Mouse (Mus musculus): ENCODE data around the gene Susd6. TPM values are rescaled to one million over a fixed set of nuclear protein-coding genes. Genes with fewer than 3 reads are reported as not detected.

Susd6 gene
- polyA plus RNA-seq, 1 experiment from 2014 or later: 18.6 TPM

DNA sequence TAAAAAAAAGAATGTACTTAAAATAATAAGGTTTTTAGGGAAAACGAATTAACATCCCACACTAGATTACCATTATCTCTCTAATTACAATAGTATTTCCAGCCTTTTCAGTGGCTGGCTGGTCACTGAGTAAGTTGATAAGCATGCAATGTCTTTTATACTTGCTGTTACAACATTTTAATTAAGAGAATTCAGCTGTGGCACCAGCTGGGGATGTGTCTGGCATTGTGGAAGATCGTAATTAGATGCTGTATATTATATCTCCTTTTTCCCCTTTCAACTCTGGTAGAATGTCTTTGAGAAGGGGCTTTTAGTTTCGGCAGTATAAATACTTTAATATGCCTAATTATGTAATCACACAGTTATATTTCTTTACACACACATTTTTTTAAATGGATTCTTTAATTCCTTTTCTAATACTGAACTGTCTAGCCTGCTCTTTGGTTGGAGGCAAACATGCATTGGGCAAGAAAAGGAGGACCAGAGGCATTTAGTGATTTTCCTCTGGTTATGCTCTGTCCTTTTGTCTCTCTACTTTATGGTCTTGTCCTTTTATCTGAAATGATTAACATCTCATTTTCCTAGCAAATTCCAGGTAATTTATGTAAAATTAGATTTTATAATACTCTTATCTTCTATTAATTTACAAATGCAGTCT lies 67.5 kb downstream of the Susd6 start:
- Histone ChIP-seq H3K27me3 (no peaks in the 10 kb centered on the region), H3K9me3 (replicated peaks) (no peaks in the 10 kb centered on the region), H3K9ac (no peak overlapping the region), H3K36me3 (no peaks in the 10 kb centered on the region), H3K27ac (replicated peaks) (no peak overlapping the region), H3K4me3 (replicated peaks) (no peak overlapping the region), H3K4me1 (0 out of 2 replicates have a peak, but pooled peaks cover 6% of the 10 kb centered on the region), H3K4me2 (replicated peaks) (no peak overlapping the region)
- ATAC-seq (ENCODE audit: insufficient number of reproducible peaks, low FRiP score, low TSS enrichment, low read depth): no peak
- WGBS: 59% methylated on average over 3 of the region's 3 CpGs

DNA sequence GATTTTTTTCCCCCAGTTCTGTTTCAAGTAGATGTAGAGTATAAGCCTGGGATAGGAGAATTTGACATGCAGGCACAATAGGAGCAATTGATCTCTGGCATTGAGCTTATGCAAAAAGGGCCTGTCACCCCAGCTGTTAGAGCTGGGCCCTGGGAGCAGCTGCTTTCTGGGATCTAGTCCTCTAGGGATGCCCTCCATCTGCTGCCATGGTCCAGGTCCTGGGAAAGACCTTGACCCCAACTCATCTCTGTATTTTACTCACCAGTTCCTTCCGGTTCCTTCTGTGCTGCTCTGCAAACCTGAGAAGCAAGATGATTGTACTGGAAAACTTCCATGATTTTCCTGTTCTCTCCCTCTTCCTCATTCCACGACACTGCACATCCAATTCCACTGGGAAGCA lies 68.0 kb downstream of the Susd6 start:
- Histone ChIP-seq H3K4me1 (0 out of 2 replicates have a peak, but pooled peaks cover 6% of the 10 kb centered on the region), H3K27ac (replicated peaks) (no peak overlapping the region), H3K4me2 (replicated peaks) (no peak overlapping the region), H3K36me3 (0 out of 2 replicates have a peak, but pooled peaks cover under 1% of the 10 kb centered on the region), H3K4me3 (replicated peaks) (no peak overlapping the region), H3K9me3 (replicated peaks) (no peaks in the 10 kb centered on the region), H3K9ac (no peak overlapping the region), H3K27me3 (no peaks in the 10 kb centered on the region)
- no peak for ATAC-seq (ENCODE audit: insufficient number of reproducible peaks, low FRiP score, low TSS enrichment, low read depth)
- WGBS: 73% methylated on average over 2 of the region's 2 CpGs

DNA sequence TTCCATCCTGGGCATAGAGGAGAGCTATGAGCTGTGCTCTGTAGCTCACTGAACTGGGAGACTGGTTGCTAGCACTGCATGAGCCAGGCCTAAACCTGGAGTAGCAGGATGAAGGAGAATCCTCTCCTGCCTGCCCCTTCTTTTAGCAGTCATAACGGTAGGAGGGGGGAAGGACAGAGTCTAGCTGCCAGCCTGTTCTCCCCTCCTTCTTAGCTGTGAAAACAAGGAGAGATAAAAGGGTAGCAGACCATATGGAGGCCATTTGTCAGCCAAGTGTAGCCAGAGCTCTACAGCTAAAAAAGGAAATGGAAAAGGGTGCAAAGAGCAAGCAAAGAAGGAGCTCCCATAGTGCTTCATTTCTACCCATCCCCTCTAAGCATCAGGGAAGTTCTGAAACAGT lies 71.6 kb downstream of the Susd6 start:
- 0 out of 2 replicates have a peak, but pooled peaks cover 4% of the 10 kb centered on the region for H3K36me3 ChIP-seq
- no peak overlapping the region for H3K4me2 ChIP-seq (replicated peaks)
- H3K4me1 ChIP-seq: no peaks in the 10 kb centered on the region
- ATAC-seq (ENCODE audit: insufficient number of reproducible peaks, low FRiP score, low TSS enrichment, low read depth): no peak
- no peaks in the 10 kb centered on the region for H3K27me3 ChIP-seq
- 24% methylated on average over 1 of the region's 1 CpGs for WGBS
- H3K27ac ChIP-seq (replicated peaks): no peak overlapping the region
- H3K9ac ChIP-seq: no peak overlapping the region
- H3K9me3 ChIP-seq (replicated peaks): no peaks in the 10 kb centered on the region
- H3K4me3 ChIP-seq (replicated peaks): no peak overlapping the region

DNA sequence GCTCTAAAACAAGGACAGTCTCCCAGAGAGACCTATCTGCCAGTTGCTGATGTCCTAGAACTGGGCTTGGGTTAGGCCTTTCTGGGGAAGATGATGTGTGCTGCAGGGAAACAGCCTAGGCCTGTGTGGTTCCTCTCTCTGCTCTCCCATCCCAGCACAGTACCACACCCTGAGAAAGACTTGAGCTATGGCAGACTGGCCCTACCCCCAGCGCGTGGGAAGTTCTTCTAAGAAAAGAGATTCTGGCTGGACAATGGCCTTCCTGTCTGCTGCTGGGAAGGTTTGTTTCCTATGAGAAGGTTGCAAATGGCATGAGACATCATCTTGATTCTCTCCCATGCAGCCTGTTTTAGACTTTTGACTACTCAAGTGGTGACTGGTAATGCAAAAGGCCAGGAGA lies 73.1 kb downstream of the Susd6 start:
- no peak overlapping the region for H3K4me2 ChIP-seq (replicated peaks)
- H3K9ac ChIP-seq: no peak overlapping the region
- H3K36me3 ChIP-seq: 0 out of 2 replicates have a peak, but pooled peaks cover 4% of the 10 kb centered on the region
- ATAC-seq (ENCODE audit: insufficient number of reproducible peaks, low FRiP score, low TSS enrichment, low read depth): no peak
- H3K27ac ChIP-seq (replicated peaks): no peak overlapping the region
- H3K4me1 ChIP-seq: no peaks in the 10 kb centered on the region
- no peaks in the 10 kb centered on the region for H3K9me3 ChIP-seq (replicated peaks)
- H3K27me3 ChIP-seq: no peaks in the 10 kb centered on the region
- 58% methylated on average over 2 of the region's 2 CpGs for WGBS
- no peak overlapping the region for H3K4me3 ChIP-seq (replicated peaks)

DNA sequence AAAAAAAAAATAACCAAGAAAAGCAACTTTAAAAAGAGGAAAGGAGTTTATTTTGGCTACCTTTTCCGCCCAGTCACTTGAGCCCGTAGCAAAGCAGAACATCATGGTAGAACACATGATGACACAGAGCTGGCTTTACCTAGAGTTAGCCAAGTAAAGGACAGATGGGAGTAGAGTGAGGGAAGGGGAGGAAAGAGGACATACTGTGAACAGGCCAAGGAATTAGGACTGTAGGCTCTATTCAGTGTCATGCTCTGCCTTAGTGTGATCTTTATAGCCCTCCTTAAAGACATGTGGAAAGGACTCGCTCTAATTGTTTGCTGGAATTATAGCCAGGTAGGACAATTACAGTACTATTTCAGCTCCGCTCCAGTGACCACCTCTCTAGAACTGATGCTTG lies 74.9 kb downstream of the Susd6 start:
- H3K9me3 ChIP-seq (replicated peaks): no peaks in the 10 kb centered on the region
- peaks cover 14% of the 10 kb centered on the region for H3K36me3 ChIP-seq
- H3K4me1 ChIP-seq: no peaks in the 10 kb centered on the region
- no peak overlapping the region for H3K4me3 ChIP-seq (replicated peaks)
- H3K27me3 ChIP-seq: no peaks in the 10 kb centered on the region
- H3K9ac ChIP-seq: no peak overlapping the region
- ATAC-seq (ENCODE audit: insufficient number of reproducible peaks, low FRiP score, low TSS enrichment, low read depth): no peak
- 91% methylated on average over 4 of the region's 4 CpGs for WGBS
- H3K27ac ChIP-seq (replicated peaks): no peak overlapping the region
- no peak overlapping the region for H3K4me2 ChIP-seq (replicated peaks)

DNA sequence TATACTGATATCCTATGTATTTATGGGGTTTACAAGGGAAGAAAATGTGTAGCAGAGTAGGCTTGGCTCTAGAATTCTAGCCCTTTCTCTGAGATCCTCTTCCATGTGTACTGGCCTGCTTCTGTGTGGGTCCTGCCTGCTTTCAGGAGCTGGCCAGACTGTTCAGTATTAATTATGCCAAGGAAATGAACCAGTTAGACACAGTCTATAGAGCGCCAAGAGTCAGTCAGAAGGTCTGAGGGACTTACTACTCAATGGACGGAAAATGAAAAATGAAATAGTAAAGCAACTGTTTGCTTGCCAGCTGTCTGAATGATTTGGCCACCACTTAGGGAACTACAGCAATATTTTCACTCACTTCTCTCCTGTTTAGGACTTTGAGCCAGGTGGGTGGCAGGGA lies 75.7 kb downstream of the Susd6 start:
- H3K4me2 ChIP-seq (replicated peaks): no peak overlapping the region
- no peaks in the 10 kb centered on the region for H3K27me3 ChIP-seq
- H3K9ac ChIP-seq: no peak overlapping the region
- 91% methylated on average over 2 of the region's 2 CpGs for WGBS
- peaks cover 21% of the 10 kb centered on the region for H3K36me3 ChIP-seq
- H3K4me1 ChIP-seq: no peaks in the 10 kb centered on the region
- H3K27ac ChIP-seq (replicated peaks): no peak overlapping the region
- no peaks in the 10 kb centered on the region for H3K9me3 ChIP-seq (replicated peaks)
- no peak for ATAC-seq (ENCODE audit: insufficient number of reproducible peaks, low FRiP score, low TSS enrichment, low read depth)
- H3K4me3 ChIP-seq (replicated peaks): no peak overlapping the region

DNA sequence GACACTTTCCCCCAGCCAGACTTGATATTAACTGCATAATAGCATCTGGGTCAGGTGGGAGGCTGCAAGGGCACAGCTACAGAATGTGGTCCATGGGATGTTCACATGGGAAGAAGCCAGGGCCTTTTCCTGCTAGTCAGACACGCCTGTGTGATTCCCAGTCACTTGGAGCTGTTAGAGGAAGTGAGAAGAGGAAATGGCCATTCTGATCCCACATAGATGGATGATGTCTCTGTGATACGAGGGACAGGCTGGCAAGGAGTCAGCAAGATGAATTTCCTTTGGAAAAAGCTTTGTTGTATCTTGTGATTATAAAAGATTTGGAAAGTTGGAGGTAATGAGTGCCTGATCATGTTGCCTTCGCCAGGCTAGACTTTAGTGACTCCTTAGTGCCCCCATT lies 76.8 kb downstream of the Susd6 start:
- Histone ChIP-seq H3K4me2 (replicated peaks) (no peak overlapping the region), H3K4me1 (no peaks in the 10 kb centered on the region), H3K36me3 (peaks cover 21% of the 10 kb centered on the region), H3K9ac (no peak overlapping the region), H3K27ac (replicated peaks) (no peak overlapping the region), H3K9me3 (replicated peaks) (no peaks in the 10 kb centered on the region), H3K27me3 (no peaks in the 10 kb centered on the region), H3K4me3 (replicated peaks) (no peak overlapping the region)
- WGBS: 87% methylated on average over 3 of the region's 3 CpGs
- no peak for ATAC-seq (ENCODE audit: insufficient number of reproducible peaks, low FRiP score, low TSS enrichment, low read depth)

DNA sequence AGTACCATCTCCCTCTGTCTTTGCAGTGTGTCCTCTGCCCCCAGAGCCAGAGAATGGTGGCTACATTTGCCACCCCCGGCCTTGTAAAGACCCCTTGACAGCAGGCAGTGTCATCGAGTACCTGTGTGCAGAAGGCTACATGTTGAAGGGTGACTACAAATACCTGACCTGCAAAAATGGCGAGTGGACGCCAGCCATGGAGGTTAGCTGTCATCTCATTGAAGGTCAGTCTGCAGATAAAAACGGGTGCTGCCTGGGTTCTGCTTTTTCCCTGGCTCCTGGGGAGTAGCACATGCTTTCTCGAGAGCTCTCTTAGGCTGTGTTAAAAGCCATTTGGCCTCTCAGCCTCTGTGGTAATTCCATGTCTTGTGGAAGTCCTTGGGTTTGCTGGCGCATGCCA lies 78.1 kb downstream of the Susd6 start:
- H3K4me2 ChIP-seq (replicated peaks): no peak overlapping the region
- H3K9ac ChIP-seq: no peak overlapping the region
- H3K36me3 ChIP-seq: peaks cover 24% of the 10 kb centered on the region
- H3K27ac ChIP-seq (replicated peaks): no peak overlapping the region
- WGBS: 91% methylated on average over 7 of the region's 7 CpGs
- H3K27me3 ChIP-seq: no peaks in the 10 kb centered on the region
- no peaks in the 10 kb centered on the region for H3K4me1 ChIP-seq
- no peaks in the 10 kb centered on the region for H3K9me3 ChIP-seq (replicated peaks)
- ATAC-seq (ENCODE audit: insufficient number of reproducible peaks, low FRiP score, low TSS enrichment, low read depth): no peak
- H3K4me3 ChIP-seq (replicated peaks): no peak overlapping the region

DNA sequence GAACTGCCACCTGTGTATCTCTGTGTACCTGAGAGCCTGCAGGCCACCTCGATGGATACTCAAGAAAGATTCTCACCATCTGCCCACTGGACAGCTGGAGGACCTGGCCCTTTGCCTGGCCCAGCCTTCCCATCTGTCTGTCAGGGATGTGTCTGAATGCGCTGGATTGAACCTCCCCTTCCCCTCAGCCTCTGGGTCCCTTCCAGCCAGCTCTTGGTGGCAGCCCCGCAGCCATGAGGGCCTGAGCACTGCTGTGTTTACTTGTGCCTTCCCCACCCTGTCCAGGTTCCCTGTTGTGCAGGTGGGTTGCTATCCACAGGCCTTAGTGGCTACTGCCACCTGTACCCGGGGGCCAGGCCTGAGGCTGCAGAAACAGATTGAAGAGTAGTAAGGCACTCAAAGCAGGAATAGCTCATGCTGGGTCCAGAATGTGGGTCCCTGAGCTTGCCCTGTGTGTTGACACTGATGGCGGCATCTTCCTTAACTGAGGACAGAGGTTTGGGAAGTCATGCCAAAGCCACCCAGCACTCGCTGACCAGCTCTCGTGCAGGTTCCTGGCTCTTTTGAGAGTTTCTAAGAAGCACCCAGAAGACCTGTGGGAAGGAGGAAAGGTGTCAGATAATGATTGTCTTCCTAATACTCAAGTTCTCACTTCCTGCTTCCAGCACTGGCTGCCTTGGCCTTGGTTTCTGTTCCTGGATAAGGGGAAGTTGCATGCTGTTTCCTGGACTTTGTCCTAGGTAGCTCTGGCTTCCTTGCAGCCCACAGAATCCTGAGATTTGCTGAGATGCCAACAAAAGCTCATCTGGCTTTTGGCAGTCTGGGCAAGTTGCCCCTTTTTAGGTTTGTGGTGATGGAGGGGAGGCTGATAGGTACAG lies 87.1 kb downstream of the Susd6 start:
- no peak overlapping the region for H3K4me3 ChIP-seq (replicated peaks)
- no peak overlapping the region for H3K4me2 ChIP-seq (replicated peaks)
- no peaks in the 10 kb centered on the region for H3K9me3 ChIP-seq (replicated peaks)
- H3K4me1 ChIP-seq: no peaks in the 10 kb centered on the region
- no peaks in the 10 kb centered on the region for H3K27me3 ChIP-seq
- no peak overlapping the region for H3K27ac ChIP-seq (replicated peaks)
- peaks cover 47% of the 10 kb centered on the region for H3K36me3 ChIP-seq
- no peak for ATAC-seq (ENCODE audit: insufficient number of reproducible peaks, low FRiP score, low TSS enrichment, low read depth)
- no peak overlapping the region for H3K9ac ChIP-seq
- 86% methylated on average over 7 of the region's 7 CpGs for WGBS

DNA sequence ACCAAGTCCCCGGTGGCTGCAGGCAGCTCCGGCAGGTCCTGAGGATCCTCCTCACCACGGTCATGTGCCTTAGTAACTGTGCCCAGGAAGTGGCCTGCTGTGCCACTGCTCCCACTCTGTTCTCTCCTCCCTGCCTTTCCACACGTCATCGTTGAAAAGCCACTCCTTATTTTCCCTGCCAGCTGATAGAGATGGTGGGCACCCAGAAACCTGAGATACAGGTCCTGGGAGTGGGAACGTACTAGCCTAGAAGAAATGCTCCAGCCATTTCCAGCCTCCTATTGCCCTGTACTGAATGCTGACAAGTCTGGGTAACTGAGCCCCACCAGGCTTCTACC lies 87.8 kb downstream of the Susd6 start:
- peaks cover 45% of the 10 kb centered on the region for H3K36me3 ChIP-seq

DNA sequence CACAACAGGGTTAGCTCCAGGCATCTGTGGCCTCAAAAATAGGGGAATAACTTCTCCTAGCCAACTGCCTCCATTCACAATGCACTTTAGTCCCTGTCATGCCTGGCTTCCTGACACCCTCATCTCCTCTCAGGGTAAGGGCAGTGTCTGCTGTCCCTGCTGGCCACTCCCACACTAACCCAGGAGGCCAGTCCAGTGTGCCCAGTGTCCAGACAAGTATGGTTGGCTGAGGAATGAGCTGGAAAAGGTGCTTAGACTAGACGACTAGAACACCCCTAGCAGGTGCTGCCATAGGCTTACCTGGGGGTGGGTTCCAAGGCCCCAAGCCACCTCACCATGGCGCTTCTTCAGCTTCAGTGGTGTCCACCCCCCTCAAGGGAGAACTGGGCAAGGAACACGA lies 88.3 kb downstream of the Susd6 start:
- Histone ChIP-seq H3K27me3 (no peaks in the 10 kb centered on the region), H3K4me1 (no peaks in the 10 kb centered on the region), H3K36me3 (peaks cover 45% of the 10 kb centered on the region), H3K4me2 (replicated peaks) (no peak overlapping the region), H3K27ac (replicated peaks) (0 out of 2 replicates have a peak overlapping the region, but pooled peaks have one; percentile 3), H3K9ac (no peak overlapping the region), H3K4me3 (replicated peaks) (no peak overlapping the region), H3K9me3 (replicated peaks) (no peaks in the 10 kb centered on the region)
- WGBS: 65% methylated on average over 3 of the region's 3 CpGs
- no peak for ATAC-seq (ENCODE audit: insufficient number of reproducible peaks, low FRiP score, low TSS enrichment, low read depth)

More for the DNA sequence above, 87.8 kb downstream of the Susd6 start:
- 80% methylated on average over 6 of the region's 6 CpGs for WGBS
- H3K27me3 ChIP-seq: no peaks in the 10 kb centered on the region
- no peak for ATAC-seq (ENCODE audit: insufficient number of reproducible peaks, low FRiP score, low TSS enrichment, low read depth)
- H3K9me3 ChIP-seq (replicated peaks): no peaks in the 10 kb centered on the region
- no peak overlapping the region for H3K4me3 ChIP-seq (replicated peaks)
- no peak overlapping the region for H3K27ac ChIP-seq (replicated peaks)
- H3K4me1 ChIP-seq: no peaks in the 10 kb centered on the region
- H3K9ac ChIP-seq: no peak overlapping the region
- no peak overlapping the region for H3K4me2 ChIP-seq (replicated peaks)
